Mouse (Mus musculus) lung, postnatal 0 days (tissue): ENCODE measurements at regions not wholly inside any gene's neighbourhood (a gene's known extent, or its start where the extent isn't known, plus 50 kb on each side); places are given as distances from the start of the nearest gene placed in this dataset.

Experiments used
- CTCF ChIP-seq: IDR thresholded peaks from 2 replicates; pipeline ENCODE4 v1.5.1; 2016; ENCODE audit warnings: antibody characterized with exemption, mild to moderate bottlenecking
- EP300 ChIP-seq: IDR thresholded peaks from 2 replicates; pipeline ENCODE4 v1.6.1; 2016; ENCODE audit warnings: antibody characterized with exemption, mild to moderate bottlenecking, control low read depth

DNA sequence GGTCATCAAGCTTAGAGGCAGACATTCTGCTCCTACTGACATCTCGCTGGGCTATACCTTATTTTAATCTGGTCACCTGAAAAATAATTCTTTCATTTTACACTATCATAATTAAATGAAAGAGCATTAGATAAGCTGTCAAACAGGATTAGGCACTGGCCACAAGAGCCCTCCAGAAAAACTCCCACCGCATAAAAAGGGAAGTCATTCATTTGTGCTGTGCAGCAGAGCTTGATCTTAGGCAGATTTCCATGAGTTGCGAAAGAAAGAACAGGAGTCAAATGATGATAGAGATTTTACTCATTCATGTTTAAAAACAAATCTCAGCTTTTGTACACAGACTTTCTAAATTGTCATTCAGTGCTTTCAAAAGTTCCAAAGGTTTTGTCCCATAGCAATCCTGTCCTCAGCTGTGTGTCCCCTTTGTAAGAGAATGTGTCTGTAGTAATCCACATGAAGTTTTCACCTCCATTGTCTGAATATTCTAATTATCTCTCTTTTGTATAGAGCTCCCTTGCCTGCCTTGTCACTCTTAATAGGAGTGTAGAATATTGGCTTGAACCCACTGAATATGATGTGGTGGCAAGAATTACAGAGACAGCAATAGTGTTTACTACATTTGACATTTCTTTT lies 176.1 kb downstream of the Ptprc start:
- TF ChIP-seq EP300: no peak
- no peak for TF ChIP-seq CTCF
